Mouse (Mus musculus): Measurements from ENCODE around the gene Tnnt1.
"Not testable (repeated sequence)": the region's sequence is repeated elsewhere in the genome, so short reads cannot be mapped to it uniquely, and the experiment has no call there.

DNA sequence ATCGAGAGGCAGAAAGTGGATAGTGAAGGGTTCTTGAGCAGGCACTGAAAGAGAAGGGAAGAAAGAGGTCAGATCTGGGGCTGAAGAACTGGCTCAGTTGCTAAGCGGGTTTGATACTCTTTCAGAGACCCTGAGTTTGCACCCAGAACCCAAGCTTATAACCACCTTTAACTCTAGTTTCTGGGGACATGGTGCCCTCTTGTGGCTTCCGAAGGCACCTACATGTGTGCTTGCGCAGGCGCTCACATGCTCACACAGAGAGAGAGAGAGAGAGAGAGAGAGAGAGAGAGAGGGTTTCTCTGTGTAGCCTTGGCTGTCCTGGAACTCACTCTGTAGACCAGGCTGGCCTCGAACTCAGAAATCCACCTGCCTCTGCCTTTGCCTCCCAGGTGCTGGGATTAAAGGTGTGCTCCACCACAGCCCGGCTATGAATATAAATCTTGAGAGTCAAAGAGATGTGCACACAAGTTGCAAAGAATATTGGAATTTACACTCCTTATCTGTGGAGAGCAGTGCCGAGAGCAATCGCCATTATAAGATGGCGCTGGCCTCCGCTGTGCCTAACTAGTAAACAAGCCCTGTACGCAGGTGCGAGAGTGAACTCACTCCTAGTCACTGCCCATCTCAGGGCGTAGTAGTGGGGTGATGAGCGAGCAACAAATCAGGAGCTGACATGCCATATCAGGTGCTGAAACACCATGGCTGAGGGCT lies 8.2 kb upstream of the Tnnt1 start, which contains the start of gene Tnni3:
- peak; percentile 80 for TF ChIP-seq CTCF (IDR thresholded peaks at IDR 0.05; ENCODE audit: low read depth)
- not testable (repeated sequence) for TF ChIP-seq EP300 (IDR thresholded peaks at IDR 0.05; ENCODE audit: low read depth)

Data from liver, embryonic 14.5 days (tissue).